Mouse (Mus musculus): ENCODE measurements around the gene Sprr2a3.
"Not testable (repeated sequence)": the region's sequence is repeated elsewhere in the genome, so short reads cannot be mapped to it uniquely, and the experiment has no call there.

Gene Sprr2a3

DNA sequence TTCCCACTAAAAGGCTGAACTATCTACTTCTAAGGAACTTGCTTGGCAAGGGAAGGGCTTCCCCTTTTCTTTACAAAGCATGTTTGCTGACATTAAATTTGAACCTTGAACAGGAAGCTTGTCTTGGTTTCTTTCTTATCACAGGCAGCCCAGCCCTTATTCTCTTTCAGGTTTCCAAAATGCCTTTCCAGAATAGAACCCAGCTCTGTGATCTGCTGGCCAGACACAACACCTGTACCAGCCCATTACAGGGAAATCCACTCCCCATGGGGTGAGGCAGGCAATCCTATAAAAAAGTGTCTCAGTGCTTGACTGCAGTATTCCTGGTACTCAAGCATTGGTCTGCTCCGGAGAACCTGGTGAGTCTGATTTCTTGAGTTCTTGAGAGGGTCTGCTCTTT lies at the start of gene Sprr2a3:
Gene Sprr2a3, plus strand, starts transcription at position 317 of the 400 bp plus-strand sequence.
- DNase-seq (ENCODE audit: low read depth): not testable (repeated sequence)

DNA sequence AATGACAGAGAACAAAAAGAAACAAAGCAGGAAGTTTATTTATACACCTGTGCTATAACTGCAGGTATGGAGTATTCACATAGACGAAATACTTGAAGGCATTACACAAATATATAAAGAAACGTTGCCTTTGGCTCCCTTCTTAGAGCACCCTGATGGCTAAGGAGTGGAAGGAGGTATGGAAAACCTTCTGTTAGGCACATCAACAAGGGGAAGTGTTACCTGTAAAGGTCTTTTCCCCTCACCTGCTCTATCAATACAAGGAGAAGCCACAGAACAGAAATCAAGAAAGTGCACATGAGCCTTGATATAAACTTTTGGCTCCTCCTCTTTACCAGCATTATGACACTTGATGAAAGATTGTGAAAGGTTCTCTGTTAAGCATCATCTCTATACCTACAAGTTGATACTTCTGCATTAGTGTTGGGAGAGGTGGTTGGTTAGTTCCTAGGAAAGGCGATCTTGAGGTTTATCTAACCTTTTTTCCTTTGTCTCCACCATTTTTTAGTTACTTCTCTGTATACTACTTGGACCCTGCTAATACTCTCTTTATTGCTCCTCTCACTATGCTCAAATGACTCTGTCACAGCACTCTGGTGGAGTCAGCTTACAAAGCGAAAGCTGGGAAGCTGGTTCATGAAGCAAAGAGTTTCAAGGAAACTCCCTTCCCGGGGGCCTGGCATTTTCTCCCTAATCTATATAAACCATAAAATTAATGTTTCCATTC lies 48.6 kb upstream of the Sprr2a3 start:
- not testable (repeated sequence) for DNase-seq (ENCODE audit: low read depth)

DNA sequence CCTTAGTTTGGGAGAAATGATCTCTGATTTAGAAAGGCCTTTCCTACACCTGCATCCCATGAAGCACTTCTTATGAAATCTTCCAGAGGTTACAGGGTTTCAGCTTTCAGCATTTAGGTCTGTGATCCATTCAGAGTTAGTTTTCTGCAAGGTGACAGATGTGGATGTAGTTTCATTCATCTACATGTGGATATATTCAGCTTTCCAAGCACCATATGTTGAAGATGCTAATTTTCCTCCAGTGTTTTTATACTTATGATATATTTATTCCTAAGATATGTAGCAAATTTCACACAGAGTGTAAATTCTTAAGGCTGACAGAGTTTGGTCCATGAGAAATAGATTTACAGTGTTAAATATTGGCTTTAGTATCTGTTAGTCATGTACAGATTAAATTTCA lies 46.5 kb upstream of the Sprr2a3 start:
- not testable (repeated sequence) for DNase-seq (ENCODE audit: low read depth)

DNA sequence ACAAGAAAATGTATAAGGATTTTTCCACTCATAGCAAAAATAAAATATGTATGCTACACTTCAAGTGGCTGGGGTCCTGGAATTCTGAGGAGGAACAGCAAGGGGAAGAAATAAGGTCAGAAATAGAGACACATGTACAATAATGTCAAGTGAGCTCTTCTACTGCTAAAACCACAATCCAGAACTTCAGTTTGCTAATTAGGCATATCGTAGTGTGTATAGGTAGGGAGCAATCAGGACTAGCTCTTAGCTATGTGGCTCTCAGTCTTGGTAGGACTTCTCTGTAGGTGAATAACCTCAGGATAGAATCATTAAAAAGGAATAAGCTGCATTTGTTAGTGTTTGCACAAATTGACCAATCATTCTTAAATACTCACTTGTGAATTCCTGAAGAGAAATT lies 46.0 kb upstream of the Sprr2a3 start:
- DNase-seq (ENCODE audit: low read depth): not testable (repeated sequence)

DNA sequence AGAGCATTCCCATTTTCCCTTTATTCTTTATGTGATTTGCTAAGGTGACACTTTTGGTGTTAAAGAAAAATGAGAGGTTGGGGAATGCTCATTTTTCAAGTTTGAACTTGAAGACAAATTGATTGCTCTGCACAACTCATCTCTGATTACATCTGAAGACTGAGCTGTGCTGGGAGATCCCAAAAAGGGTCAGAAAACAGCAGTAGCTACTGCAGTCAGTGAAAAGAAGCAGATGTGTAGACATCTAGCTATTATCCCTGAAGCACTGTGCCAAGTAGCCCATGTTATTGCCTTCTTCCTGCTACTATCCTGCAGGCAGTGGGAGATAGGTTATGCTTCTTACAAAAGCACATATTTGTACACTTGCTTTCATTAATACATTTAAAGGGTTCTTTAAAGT lies 40.4 kb upstream of the Sprr2a3 start:
- DNase-seq (ENCODE audit: low read depth): not testable (repeated sequence)

DNA sequence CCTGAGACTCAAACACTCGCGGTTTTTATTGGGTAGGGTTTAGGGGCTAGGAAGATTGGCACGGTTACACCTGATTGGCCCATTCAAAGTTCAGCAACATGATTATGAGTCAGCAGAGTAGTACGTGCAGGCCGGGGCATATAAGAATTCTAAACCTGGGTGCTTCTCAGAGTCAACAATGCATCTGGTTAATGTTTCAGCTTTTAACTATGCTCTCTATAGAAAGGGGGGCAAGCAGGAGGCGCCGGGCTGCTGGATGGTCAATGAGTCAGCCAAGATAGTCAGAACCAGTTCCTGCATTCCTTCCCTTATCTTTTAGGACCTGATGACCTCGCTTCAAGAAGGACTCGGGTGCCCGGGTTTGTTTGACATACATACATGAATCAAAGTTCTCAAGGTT lies 39.0 kb upstream of the Sprr2a3 start:
- not testable (repeated sequence) for DNase-seq (ENCODE audit: low read depth)

DNA sequence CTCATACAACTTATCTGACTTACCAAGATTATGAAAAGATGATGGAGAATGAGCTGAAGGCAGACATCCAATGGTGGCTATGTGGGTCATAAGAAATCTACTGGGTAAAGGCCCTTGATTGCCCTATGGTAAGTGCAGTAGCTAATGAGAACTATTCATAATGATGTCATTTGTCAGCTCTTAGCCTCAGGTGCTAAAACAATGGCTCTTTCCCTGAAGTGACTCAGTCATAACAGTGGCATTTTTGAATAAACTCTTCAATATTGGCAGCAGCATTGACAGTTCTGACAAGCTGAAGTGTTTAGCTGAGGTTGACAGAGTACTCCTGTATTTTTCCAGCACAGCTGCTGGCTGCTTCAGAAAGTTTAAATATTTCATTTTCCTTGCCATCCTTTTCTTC lies 36.7 kb upstream of the Sprr2a3 start:
- DNase-seq (ENCODE audit: low read depth): not testable (repeated sequence)

DNA sequence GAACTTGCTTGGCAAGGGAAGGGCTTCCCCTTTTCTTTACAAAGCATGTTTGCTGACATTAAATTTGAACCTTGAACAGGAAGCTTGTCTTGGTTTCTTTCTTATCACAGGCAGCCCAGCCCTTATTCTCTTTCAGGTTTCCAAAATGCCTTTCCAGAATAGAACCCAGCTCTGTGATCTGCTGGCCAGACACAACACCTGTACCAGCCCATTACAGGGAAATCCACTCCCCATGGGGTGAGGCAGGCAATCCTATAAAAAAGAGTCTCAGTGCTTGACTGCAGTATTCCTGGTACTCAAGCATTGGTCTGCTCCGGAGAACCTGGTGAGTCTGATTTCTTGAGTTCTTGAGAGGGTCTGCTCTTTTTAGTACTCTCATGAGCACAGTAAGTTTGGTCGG lies 34.8 kb upstream of the Sprr2a3 start:
- DNase-seq (ENCODE audit: low read depth): not testable (repeated sequence)

DNA sequence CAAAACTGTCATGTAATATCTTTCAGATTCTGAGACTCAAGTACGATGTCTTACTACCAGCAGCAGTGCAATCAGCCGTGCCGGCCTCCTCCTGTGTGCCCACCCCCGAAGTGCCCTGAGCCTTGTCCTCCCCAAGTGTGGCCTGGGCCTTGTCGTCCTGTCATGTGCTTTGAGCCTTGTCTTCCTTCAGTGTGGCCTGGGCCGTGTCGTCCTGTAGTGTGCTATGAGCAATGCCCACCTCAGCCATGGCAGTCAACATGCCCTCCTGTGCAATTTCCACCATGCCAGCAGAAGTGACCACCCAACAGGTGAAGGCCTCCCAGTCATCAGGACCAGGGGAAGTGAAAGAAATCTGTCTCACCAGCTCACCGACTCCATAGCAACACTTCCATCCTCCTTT lies 31.4 kb upstream of the Sprr2a3 start:
- DNase-seq (ENCODE audit: low read depth): not testable (repeated sequence)

DNA sequence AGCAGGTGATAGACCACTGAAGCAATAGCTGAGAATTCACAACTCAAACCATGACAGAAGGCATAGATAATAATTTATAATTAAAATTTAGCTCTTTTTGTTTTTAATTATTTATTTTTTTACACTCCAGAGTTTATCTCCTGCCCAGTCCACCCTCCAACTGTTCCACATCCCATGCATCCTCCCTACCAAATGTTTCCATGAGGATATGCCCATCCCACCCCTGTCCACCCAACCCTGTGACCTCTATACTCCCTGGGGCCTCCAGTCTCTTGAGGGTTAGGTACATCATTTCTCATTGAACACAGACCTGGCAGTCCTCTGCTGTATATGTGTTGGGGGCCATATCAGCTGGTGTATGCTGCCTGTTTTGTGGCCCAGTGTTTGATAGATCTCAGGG lies 26.7 kb upstream of the Sprr2a3 start:
- not testable (repeated sequence) for DNase-seq (ENCODE audit: low read depth)

DNA sequence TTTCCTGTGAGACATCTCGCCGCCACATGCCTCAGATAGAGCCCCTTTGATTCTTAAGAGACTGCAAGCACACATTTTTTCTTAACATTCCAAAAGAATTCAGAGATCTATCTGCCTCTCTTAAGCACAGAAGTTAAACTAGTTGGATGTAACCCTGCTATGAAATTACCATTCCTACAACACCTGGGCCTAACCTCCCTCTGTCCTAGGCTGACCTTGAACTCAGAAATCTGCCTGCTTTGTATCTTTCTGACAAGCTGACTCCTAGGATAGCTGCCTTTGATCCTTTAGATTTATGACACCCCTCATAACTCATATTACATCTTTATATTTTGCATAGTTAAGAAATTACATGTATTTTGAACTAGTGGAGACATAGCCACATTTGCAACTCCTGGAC lies 21.8 kb upstream of the Sprr2a3 start:
- not testable (repeated sequence) for DNase-seq (ENCODE audit: low read depth)

DNA sequence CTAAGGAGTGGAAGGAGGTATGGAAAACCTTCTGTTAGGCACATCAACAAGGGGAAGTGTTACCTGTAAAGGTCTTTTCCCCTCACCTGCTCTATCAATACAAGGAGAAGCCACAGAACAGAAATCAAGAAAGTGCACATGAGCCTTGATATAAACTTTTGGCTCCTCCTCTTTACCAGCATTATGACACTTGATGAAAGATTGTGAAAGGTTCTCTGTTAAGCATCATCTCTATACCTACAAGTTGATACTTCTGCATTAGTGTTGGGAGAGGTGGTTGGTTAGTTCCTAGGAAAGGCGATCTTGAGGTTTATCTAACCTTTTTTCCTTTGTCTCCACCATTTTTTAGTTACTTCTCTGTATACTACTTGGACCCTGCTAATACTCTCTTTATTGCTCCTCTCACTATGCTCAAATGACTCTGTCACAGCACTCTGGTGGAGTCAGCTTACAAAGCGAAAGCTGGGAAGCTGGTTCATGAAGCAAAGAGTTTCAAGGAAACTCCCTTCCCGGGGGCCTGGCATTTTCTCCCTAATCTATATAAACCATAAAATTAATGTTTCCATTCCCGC lies 13.7 kb upstream of the Sprr2a3 start:
- not testable (repeated sequence) for DNase-seq (ENCODE audit: low read depth)

DNA sequence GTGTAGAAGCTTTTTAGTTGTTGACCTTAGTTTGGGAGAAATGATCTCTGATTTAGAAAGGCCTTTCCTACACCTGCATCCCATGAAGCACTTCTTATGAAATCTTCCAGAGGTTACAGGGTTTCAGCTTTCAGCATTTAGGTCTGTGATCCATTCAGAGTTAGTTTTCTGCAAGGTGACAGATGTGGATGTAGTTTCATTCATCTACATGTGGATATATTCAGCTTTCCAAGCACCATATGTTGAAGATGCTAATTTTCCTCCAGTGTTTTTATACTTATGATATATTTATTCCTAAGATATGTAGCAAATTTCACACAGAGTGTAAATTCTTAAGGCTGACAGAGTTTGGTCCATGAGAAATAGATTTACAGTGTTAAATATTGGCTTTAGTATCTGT lies 11.7 kb upstream of the Sprr2a3 start:
- not testable (repeated sequence) for DNase-seq (ENCODE audit: low read depth)

DNA sequence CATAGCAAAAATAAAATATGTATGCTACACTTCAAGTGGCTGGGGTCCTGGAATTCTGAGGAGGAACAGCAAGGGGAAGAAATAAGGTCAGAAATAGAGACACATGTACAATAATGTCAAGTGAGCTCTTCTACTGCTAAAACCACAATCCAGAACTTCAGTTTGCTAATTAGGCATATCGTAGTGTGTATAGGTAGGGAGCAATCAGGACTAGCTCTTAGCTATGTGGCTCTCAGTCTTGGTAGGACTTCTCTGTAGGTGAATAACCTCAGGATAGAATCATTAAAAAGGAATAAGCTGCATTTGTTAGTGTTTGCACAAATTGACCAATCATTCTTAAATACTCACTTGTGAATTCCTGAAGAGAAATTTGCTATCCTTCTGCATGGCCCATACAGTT lies 11.2 kb upstream of the Sprr2a3 start:
- not testable (repeated sequence) for DNase-seq (ENCODE audit: low read depth)

DNA sequence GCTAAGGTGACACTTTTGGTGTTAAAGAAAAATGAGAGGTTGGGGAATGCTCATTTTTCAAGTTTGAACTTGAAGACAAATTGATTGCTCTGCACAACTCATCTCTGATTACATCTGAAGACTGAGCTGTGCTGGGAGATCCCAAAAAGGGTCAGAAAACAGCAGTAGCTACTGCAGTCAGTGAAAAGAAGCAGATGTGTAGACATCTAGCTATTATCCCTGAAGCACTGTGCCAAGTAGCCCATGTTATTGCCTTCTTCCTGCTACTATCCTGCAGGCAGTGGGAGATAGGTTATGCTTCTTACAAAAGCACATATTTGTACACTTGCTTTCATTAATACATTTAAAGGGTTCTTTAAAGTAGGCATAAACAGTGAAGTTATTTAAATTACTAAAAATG lies 5.6 kb upstream of the Sprr2a3 start:
- not testable (repeated sequence) for DNase-seq (ENCODE audit: low read depth)

DNA sequence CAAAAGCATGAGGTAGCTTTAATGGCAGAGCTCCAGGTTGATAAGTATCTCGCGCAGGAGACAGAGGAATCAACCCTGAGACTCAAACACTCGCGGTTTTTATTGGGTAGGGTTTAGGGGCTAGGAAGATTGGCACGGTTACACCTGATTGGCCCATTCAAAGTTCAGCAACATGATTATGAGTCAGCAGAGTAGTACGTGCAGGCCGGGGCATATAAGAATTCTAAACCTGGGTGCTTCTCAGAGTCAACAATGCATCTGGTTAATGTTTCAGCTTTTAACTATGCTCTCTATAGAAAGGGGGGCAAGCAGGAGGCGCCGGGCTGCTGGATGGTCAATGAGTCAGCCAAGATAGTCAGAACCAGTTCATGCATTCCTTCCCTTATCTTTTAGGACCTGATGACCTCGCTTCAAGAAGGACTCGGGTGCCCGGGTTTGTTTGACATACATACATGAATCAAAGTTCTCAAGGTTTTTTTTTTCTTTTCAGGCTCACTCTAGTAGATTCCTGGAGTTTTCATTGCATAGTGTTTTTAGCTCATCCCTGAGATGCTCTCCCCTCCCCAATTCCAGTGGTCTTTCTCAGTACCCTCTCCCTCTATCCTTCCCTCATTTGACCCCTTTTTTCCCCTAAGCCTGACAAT lies 4.1 kb upstream of the Sprr2a3 start:
- DNase-seq (ENCODE audit: low read depth): not testable (repeated sequence)

DNA sequence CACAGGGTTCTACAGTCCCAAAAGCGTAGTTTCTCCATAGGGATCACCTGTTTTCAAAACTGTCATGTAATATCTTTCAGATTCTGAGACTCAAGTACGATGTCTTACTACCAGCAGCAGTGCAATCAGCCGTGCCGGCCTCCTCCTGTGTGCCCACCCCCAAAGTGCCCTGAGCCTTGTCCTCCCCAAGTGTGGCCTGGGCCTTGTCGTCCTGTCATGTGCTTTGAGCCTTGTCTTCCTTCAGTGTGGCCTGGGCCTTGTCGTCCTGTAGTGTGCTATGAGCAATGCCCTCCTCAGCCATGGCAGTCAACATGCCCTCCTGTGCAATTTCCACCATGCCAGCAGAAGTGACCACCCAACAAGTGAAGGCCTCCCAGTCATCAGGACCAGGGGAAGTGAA lies 3.3 kb downstream of the Sprr2a3 start:
- not testable (repeated sequence) for DNase-seq (ENCODE audit: low read depth)

DNA sequence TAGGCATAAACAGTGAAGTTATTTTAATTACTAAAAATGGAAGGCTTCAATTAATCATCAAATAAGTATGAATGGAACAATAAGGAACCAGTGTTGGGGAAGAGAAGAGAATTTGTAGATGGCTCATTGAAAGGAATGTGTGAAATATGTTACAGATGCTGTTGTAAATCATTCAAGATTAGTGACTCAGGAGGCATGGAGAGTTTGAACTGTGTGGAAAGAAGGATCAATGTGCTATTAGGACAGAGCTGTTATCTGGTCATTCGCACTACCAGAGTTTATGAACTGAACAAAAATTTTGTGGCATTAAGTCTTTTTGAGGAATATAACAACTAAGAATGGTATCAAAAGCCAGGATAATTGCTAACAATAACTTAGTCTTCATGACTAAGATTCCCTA lies 22.2 kb downstream of the Sprr2a3 start:
- no peak for DNase-seq (ENCODE audit: low read depth)

DNA sequence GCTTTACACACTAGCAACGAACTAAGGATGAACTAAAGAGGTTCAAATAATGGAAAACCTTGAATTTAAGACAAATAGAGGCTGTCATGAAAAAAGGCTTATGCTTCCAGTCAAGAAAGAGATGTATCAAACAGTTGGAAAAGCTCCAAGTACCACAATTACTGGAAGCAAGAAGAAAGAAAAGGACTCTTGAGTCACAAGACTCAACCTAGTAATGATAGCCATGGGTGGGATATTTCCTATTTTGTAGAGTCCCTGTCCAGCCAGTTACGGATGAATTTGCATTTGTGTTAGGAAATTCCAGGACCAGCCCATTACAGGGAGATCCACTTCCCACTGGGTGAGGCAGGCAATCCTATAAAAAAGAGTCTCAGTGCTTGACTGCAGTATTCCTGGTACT lies 31.1 kb downstream of the Sprr2a3 start, which contains the start of gene Sprr2b:
Gene Sprr2b, plus strand, starts transcription at position 301 of the 400 bp plus-strand sequence.
- no peak for DNase-seq (ENCODE audit: low read depth)

DNA sequence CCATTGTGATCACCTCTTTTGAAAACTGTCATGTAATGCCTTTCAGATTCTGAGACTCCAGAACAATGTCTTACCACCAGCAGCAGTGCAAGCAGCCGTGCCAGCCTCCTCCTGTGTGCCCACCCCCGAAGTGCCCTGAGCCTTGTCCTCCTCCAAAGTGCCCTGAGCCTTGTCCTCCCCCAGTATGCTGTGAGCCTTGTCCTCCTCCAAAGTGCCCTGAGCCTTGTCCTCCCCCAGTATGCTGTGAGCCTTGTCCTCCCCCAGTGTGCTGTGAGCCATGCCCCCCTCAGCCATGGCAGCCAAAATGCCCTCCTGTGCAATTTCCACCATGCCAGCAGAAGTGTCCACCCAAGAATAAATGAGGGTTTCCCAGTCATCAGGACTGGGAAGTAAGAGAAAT lies 32.2 kb downstream of the Sprr2a3 start:
- no peak for DNase-seq (ENCODE audit: low read depth)

DNA sequence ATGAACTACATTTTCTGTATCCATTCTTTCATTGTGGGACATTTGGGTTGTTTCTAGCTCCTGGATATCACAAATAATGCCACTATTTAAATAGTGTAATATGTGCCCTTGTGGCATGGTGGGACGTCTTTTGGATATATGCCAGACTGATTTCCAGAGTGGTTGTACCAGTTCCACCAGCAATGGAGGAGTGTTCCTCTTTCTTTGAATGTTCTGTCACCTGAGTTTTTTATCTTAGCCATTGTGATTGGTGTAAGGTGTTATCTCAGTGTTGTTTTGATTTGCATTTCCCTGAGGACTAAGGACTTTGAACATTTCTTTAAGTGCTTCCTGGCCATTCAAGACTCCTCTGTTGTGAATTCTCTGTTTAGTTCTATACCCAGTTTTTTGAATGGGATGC lies 51.1 kb downstream of the Sprr2a3 start:
- DNase-seq (ENCODE audit: low read depth): no peak

DNA sequence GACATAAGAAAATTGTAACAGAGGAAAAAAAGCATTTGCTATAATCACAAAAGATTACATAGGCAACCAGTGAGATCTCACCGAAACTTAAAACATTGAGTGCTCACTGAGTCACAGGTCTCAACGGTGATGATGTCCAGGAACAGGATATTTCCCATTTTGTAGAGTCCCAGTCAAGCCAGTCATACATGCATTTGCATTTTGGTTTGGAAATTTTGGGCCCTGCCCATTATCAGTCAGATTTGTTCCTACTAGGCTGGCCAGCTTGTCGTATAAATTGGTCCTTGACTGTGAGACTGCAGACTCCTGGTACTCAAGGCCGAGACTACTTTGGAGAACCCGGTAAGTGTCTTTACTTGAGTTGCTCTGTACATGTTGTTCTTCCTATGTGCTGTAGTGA lies 53.6 kb downstream of the Sprr2a3 start, which contains the start of gene Sprr2d:
Gene Sprr2d, plus strand, starts transcription at position 301 of the 400 bp plus-strand sequence.
- no peak for DNase-seq (ENCODE audit: low read depth)

Measured in NIH3T3 (cell line).